Mouse (Mus musculus): ENCODE measurements at regions not wholly inside any gene's neighbourhood (a gene's known extent, or its start where the extent isn't known, plus 50 kb on each side); places are given as distances from the start of the nearest gene placed in this dataset.

- 52% methylated on average over 10 of the region's 10 CpGs for WGBS
- no peak for ATAC-seq (ENCODE audit: low read depth)
- no peak overlapping the region for H3K9ac ChIP-seq (ENCODE audit: low read depth, low read length)
Observed at GRCm38 (mm10) chr14:104326089-104326488, 141.7 kb downstream of the Pou4f1 start.

DNA sequence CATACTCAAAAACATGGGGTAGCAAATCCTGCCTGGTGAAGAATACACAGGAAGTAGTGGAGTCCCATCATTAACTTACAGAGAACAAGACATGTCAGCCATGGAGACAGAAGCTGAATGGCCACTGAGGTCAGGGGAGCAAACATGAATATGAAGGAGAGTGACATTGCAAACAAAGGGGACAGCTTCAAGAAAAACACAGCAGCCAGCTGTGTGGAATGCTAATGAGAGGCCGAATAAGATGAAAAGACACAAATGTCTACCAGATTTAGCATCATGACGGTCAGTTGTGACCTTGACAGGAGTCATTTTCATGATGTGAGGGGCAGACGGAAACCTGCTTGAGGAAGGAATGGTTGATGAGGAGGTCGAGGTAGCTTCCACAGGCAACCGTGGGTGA, 167.7 kb downstream of the Pou4f1 start:
- no peak overlapping the region for H3K4me2 ChIP-seq (ENCODE audit: low read depth, low read length)
- no peak overlapping the region for H3K4me3 ChIP-seq (ENCODE audit: low read depth, low read length)
- H3K27ac ChIP-seq (replicated peaks; ENCODE audit: low read depth, low read length) = no peak overlapping the region
- no peak overlapping the region for H3K9ac ChIP-seq (ENCODE audit: low read depth, low read length)
- DNase-seq (ENCODE audit: low spot score) (peak; percentile 12), ATAC-seq (ENCODE audit: low read depth) (no peak)
- no peaks in the 10 kb centered on the region for H3K36me3 ChIP-seq (ENCODE audit: control insufficient read depth, insufficient read depth, low read length)
- H3K4me1 ChIP-seq (ENCODE audit: control insufficient read depth, insufficient read depth, low read length) = no peaks in the 10 kb centered on the region
- 60% methylated on average over 5 of the region's 5 CpGs for WGBS
- no peaks in the 10 kb centered on the region for H3K27me3 ChIP-seq (replicated peaks; ENCODE audit: control insufficient read depth, insufficient read depth, low read length)
- no peaks in the 10 kb centered on the region for H3K9me3 ChIP-seq (ENCODE audit: control insufficient read depth, low read length)

More at GRCm38 (mm10) chr14:104326089-104326488, 141.7 kb downstream of the Pou4f1 start:
- no peak for DNase-seq (ENCODE audit: low spot score)
- no peaks in the 10 kb centered on the region for H3K36me3 ChIP-seq (ENCODE audit: control insufficient read depth, insufficient read depth, low read length)
- H3K4me1 ChIP-seq (ENCODE audit: control insufficient read depth, insufficient read depth, low read length) = no peaks in the 10 kb centered on the region
- no peaks in the 10 kb centered on the region for H3K9me3 ChIP-seq (ENCODE audit: control insufficient read depth, low read length)
- no peaks in the 10 kb centered on the region for H3K27me3 ChIP-seq (replicated peaks; ENCODE audit: control insufficient read depth, insufficient read depth, low read length)
- H3K4me3 ChIP-seq (ENCODE audit: low read depth, low read length) = no peak overlapping the region
- H3K27ac ChIP-seq (replicated peaks; ENCODE audit: low read depth, low read length) = no peak overlapping the region
- H3K4me2 ChIP-seq (ENCODE audit: low read depth, low read length) = no peak overlapping the region

DNA sequence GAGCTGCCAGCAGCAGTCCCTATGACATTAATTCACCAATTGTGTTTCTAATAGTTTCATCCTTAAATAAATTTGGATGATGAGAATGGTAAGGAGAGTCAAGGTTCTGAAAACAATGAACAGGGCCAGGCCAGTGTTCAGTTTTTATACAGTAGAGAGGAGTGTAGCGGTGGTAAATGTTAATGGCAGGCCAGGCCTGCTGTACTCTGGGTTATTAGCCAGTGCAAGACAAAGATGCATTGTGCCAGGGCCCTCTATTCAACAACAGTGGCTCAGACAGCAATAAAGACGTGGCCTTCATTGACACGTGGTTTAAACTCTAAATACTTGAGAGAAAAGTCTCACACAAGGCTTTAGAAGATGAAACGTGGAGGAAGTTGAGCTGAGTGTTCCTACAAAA, 169.5 kb downstream of the Pou4f1 start:
- no peak overlapping the region for H3K27ac ChIP-seq (replicated peaks; ENCODE audit: low read depth, low read length)
- H3K36me3 ChIP-seq (ENCODE audit: control insufficient read depth, insufficient read depth, low read length) = no peaks in the 10 kb centered on the region
- H3K4me3 ChIP-seq (ENCODE audit: low read depth, low read length) = no peak overlapping the region
- H3K27me3 ChIP-seq (replicated peaks; ENCODE audit: control insufficient read depth, insufficient read depth, low read length) = no peaks in the 10 kb centered on the region
- H3K4me1 ChIP-seq (ENCODE audit: control insufficient read depth, insufficient read depth, low read length) = no peaks in the 10 kb centered on the region
- WGBS = 37% methylated on average over 4 of the region's 4 CpGs
- H3K9me3 ChIP-seq (ENCODE audit: control insufficient read depth, low read length) = no peaks in the 10 kb centered on the region
- peak; percentile 26 for DNase-seq (ENCODE audit: low spot score)
- ATAC-seq (ENCODE audit: low read depth) = peak; percentile 60; the same call in 1 of the 2 replicates
- no peak overlapping the region for H3K4me2 ChIP-seq (ENCODE audit: low read depth, low read length)
- H3K9ac ChIP-seq (ENCODE audit: low read depth, low read length) = no peak overlapping the region

- Histone ChIP-seq H3K4me3 (ENCODE audit: low read depth, low read length) (no peak overlapping the region), H3K27me3 (replicated peaks; ENCODE audit: control insufficient read depth, insufficient read depth, low read length) (no peaks in the 10 kb centered on the region), H3K4me2 (ENCODE audit: low read depth, low read length) (no peak overlapping the region), H3K36me3 (ENCODE audit: control insufficient read depth, insufficient read depth, low read length) (no peaks in the 10 kb centered on the region), H3K4me1 (ENCODE audit: control insufficient read depth, insufficient read depth, low read length) (no peaks in the 10 kb centered on the region), H3K27ac (replicated peaks; ENCODE audit: low read depth, low read length) (no peak overlapping the region), H3K9ac (ENCODE audit: low read depth, low read length) (no peak overlapping the region), H3K9me3 (ENCODE audit: control insufficient read depth, low read length) (no peaks in the 10 kb centered on the region)
- DNase-seq (ENCODE audit: low spot score) = peak; percentile 55
- ATAC-seq (ENCODE audit: low read depth) = peak; percentile 77; the same call in 1 of the 2 replicates
- 55% methylated on average over 15 of the region's 15 CpGs for WGBS
Observed at GRCm38 (mm10) chr14:104297316-104298311, 170.2 kb downstream of the Pou4f1 start.

- WGBS = 44% methylated on average over 4 of the region's 4 CpGs
Observed at GRCm38 (mm10) chr14:104293814-104294213, 174.0 kb downstream of the Pou4f1 start.

DNA sequence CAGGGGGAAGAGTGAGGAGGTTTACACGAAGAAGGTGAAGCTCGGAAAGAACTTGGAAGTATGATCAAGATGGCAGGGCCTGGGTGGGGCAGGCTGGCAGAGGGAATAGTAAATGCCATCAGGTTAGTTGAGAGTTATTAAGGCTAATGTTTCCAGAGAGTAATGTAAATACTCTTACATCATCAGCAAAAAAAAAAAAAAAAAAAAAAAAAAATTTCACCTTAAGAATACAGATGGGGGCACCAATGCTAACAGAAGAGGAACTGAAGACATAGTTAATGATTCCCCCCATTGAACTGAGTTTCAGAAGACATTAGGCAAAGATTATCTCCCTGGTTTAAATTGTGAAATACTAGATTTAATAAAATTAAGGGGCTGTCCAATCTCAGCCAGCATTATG, 174.7 kb downstream of the Pou4f1 start:
- Histone ChIP-seq H3K36me3 (ENCODE audit: control insufficient read depth, insufficient read depth, low read length) (no peaks in the 10 kb centered on the region), H3K9ac (ENCODE audit: low read depth, low read length) (no peak overlapping the region), H3K4me1 (ENCODE audit: control insufficient read depth, insufficient read depth, low read length) (no peaks in the 10 kb centered on the region), H3K27ac (replicated peaks; ENCODE audit: low read depth, low read length) (no peak overlapping the region), H3K4me3 (ENCODE audit: low read depth, low read length) (no peak overlapping the region), H3K9me3 (ENCODE audit: control insufficient read depth, low read length) (no peaks in the 10 kb centered on the region), H3K4me2 (ENCODE audit: low read depth, low read length) (no peak overlapping the region), H3K27me3 (replicated peaks; ENCODE audit: control insufficient read depth, insufficient read depth, low read length) (no peaks in the 10 kb centered on the region)
- DNase-seq (ENCODE audit: low spot score) (no peak), ATAC-seq (ENCODE audit: low read depth) (no peak)
- 96% methylated on average over 2 of the region's 2 CpGs for WGBS

More at GRCm38 (mm10) chr14:104293814-104294213, 174.0 kb downstream of the Pou4f1 start:
- no peak overlapping the region for H3K27ac ChIP-seq (replicated peaks; ENCODE audit: low read depth, low read length)
- no peaks in the 10 kb centered on the region for H3K27me3 ChIP-seq (replicated peaks; ENCODE audit: control insufficient read depth, insufficient read depth, low read length)
- DNase-seq (ENCODE audit: low spot score) (no peak), ATAC-seq (ENCODE audit: low read depth) (no peak)
- no peak overlapping the region for H3K4me2 ChIP-seq (ENCODE audit: low read depth, low read length)
- no peaks in the 10 kb centered on the region for H3K4me1 ChIP-seq (ENCODE audit: control insufficient read depth, insufficient read depth, low read length)
- no peaks in the 10 kb centered on the region for H3K36me3 ChIP-seq (ENCODE audit: control insufficient read depth, insufficient read depth, low read length)
- H3K9ac ChIP-seq (ENCODE audit: low read depth, low read length) = no peak overlapping the region
- no peak overlapping the region for H3K4me3 ChIP-seq (ENCODE audit: low read depth, low read length)
- H3K9me3 ChIP-seq (ENCODE audit: control insufficient read depth, low read length) = no peaks in the 10 kb centered on the region

GRCm38 (mm10) chr14:104280353-104280752, 187.4 kb downstream of the Pou4f1 start:
- Histone ChIP-seq H3K27ac (replicated peaks; ENCODE audit: low read depth, low read length) (no peak overlapping the region), H3K9ac (ENCODE audit: low read depth, low read length) (no peak overlapping the region), H3K9me3 (ENCODE audit: control insufficient read depth, low read length) (no peaks in the 10 kb centered on the region), H3K4me2 (ENCODE audit: low read depth, low read length) (no peak overlapping the region), H3K27me3 (replicated peaks; ENCODE audit: control insufficient read depth, insufficient read depth, low read length) (no peaks in the 10 kb centered on the region), H3K4me3 (ENCODE audit: low read depth, low read length) (no peak overlapping the region), H3K36me3 (ENCODE audit: control insufficient read depth, insufficient read depth, low read length) (no peaks in the 10 kb centered on the region), H3K4me1 (ENCODE audit: control insufficient read depth, insufficient read depth, low read length) (no peaks in the 10 kb centered on the region)
- WGBS = 87% methylated on average over 6 of the region's 6 CpGs
- DNase-seq (ENCODE audit: low spot score) (no peak), ATAC-seq (ENCODE audit: low read depth) (no peak)

DNA sequence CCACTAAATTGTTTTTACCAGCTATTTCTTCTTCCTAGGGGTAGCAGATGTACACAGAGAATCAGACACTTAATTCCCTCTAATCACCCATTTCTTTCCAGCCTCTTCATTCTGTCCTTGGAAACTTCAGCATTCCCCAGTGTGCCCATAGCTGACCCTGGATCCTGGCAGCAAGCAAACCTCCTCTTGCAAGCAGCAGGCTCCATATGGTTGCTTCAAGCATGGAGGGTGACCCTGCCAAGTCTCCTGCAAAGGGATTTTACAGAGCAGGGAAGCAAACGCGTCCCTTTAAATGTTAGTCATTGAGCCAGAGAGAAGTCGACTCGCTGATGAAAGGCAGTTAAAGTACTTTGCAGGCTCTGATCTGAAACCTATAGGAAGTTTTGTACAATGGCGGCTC, 187.9 kb downstream of the Pou4f1 start:
- H3K9ac ChIP-seq (ENCODE audit: low read depth, low read length) = no peak overlapping the region
- no peak overlapping the region for H3K27ac ChIP-seq (replicated peaks; ENCODE audit: low read depth, low read length)
- DNase-seq (ENCODE audit: low spot score) (no peak), ATAC-seq (ENCODE audit: low read depth) (no peak; the same call in 1 of the 2 replicates)
- H3K4me3 ChIP-seq (ENCODE audit: low read depth, low read length) = no peak overlapping the region
- H3K4me2 ChIP-seq (ENCODE audit: low read depth, low read length) = no peak overlapping the region
- no peaks in the 10 kb centered on the region for H3K9me3 ChIP-seq (ENCODE audit: control insufficient read depth, low read length)
- 69% methylated on average over 5 of the region's 5 CpGs for WGBS
- H3K36me3 ChIP-seq (ENCODE audit: control insufficient read depth, insufficient read depth, low read length) = no peaks in the 10 kb centered on the region
- H3K4me1 ChIP-seq (ENCODE audit: control insufficient read depth, insufficient read depth, low read length) = no peaks in the 10 kb centered on the region
- no peaks in the 10 kb centered on the region for H3K27me3 ChIP-seq (replicated peaks; ENCODE audit: control insufficient read depth, insufficient read depth, low read length)

DNA sequence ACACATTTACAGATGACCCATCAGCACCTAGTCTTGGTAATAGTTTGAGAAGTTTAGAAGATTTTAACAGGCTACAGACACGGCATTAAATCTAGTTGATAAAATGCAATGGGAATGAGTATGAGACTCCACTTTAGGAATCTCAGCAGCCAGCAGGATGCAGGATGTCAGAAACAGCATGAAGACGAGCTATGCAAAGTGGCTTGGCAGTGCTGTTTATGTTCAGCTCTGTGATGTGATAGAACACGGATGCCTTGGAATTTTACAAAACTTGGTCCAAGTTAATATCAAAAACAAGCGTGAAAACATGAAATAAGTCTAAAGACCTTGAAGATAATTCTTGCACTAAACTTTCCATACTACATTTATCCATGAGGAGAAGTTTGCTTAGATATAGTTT, 193.0 kb downstream of the Pou4f1 start:
- DNase-seq (ENCODE audit: low spot score) (no peak), ATAC-seq (ENCODE audit: low read depth) (no peak)
- H3K9me3 ChIP-seq (ENCODE audit: control insufficient read depth, low read length) = no peaks in the 10 kb centered on the region
- no peaks in the 10 kb centered on the region for H3K27me3 ChIP-seq (replicated peaks; ENCODE audit: control insufficient read depth, insufficient read depth, low read length)
- no peak overlapping the region for H3K4me3 ChIP-seq (ENCODE audit: low read depth, low read length)
- 82% methylated on average over 4 of the region's 4 CpGs for WGBS
- H3K27ac ChIP-seq (replicated peaks; ENCODE audit: low read depth, low read length) = no peak overlapping the region
- H3K4me1 ChIP-seq (ENCODE audit: control insufficient read depth, insufficient read depth, low read length) = no peaks in the 10 kb centered on the region
- H3K36me3 ChIP-seq (ENCODE audit: control insufficient read depth, insufficient read depth, low read length) = no peaks in the 10 kb centered on the region
- no peak overlapping the region for H3K4me2 ChIP-seq (ENCODE audit: low read depth, low read length)
- H3K9ac ChIP-seq (ENCODE audit: low read depth, low read length) = no peak overlapping the region

Data from embryonic facial prominence, embryonic 14.5 days (tissue).